Mouse (Mus musculus) heart, adult 2 months (tissue): ENCODE data around the gene Anks3. TPM values are rescaled to one million over a fixed set of nuclear protein-coding genes. Genes with fewer than 3 reads are reported as not detected.

Source experiments
- DNase-seq, 2 experiments: peaks; one replicate each; pipeline ENCODE4 v3.0.0; 2021
- H3K27ac ChIP-seq: fragments of 200-600 bp; 2 replicates; pipeline ENCODE4 v1.8.1; 2022
- H3K27me3 ChIP-seq: fragments of 200-500 bp; 2 replicates; pipeline ENCODE4 v1.6.1; 2012; ENCODE audit warnings: mild to moderate bottlenecking, low read length, inconsistent platforms, mixed read lengths; ENCODE audit not compliant: control insufficient read depth, insufficient read depth
- H3K36me3 ChIP-seq: fragments of 200-500 bp; 2 replicates; pipeline ENCODE4 v1.6.1; 2012; ENCODE audit warnings: low read length, inconsistent platforms; ENCODE audit not compliant: control insufficient read depth, insufficient read depth
- H3K4me1 ChIP-seq: fragments of 200-500 bp; 2 replicates; pipeline ENCODE4 v1.6.1; 2011; ENCODE audit warnings: low read length; ENCODE audit not compliant: control insufficient read depth, insufficient read depth
- H3K4me3 ChIP-seq: fragments of 200-600 bp; 2 replicates; pipeline ENCODE4 v1.8.1; 2022
- H3K79me2 ChIP-seq: fragments of 200-500 bp; replicated peaks from 2 replicates; pipeline ENCODE4 v1.6.1; 2012; ENCODE audit warnings: mild to moderate bottlenecking, inconsistent platforms, low read length, moderate library complexity, mixed read lengths; ENCODE audit not compliant: control insufficient read depth, insufficient read depth
- H3K9ac ChIP-seq: fragments of 200-500 bp; 2 replicates; pipeline ENCODE4 v1.6.1; 2012; ENCODE audit warnings: low read depth, mild to moderate bottlenecking, control low read depth, inconsistent platforms, low read length, mixed read lengths
- CTCF ChIP-seq: fragments of 200-600 bp; IDR thresholded peaks from 2 replicates; pipeline ENCODE4 v1.8.1; 2022; ENCODE audit warnings: antibody characterized with exemption, mild to moderate bottlenecking, moderate library complexity
- EP300 ChIP-seq: fragments of 200-500 bp; IDR thresholded peaks from 2 replicates; pipeline ENCODE4 v1.6.1; 2011; ENCODE audit warnings: low read depth, low read length, control low read depth; ENCODE audit not compliant: insufficient read depth
- POLR2A ChIP-seq: fragments of 200-500 bp; IDR thresholded peaks from 2 replicates; pipeline ENCODE4 v1.6.1; 2011; ENCODE audit warnings: mild to moderate bottlenecking, low read depth, low read length, control low read depth; ENCODE audit not compliant: insufficient read depth
- WGBS: fragments of 180-500 bp; shearing (Covaris S2); methylation state at CpG from one replicate; pipeline ENCODE4 v1.1.7; 2018; 5-methylcytosine and 5-hydroxymethylcytosine counted together
- intact Hi-C: fragments of 180-260 bp; cut with DNase I; formaldehyde crosslinking; loops from one replicate; pipeline ENCODE4 v1.15.1; 2025
- polyA plus RNA-seq: library from polyadenylated mRNA; depleted of rRNA; stranded (reverse); fragments of >200 nt; gene quantifications from 2 replicates; pipeline ENCODE4 v1.2.3, GENCODE M21; 2012
- total RNA-seq, 2 experiments: library from RNA; stranded (reverse); gene quantifications; 2 replicates each; pipeline ENCODE4 v1.2.3; 2021

Gene Anks3
- total and polyA plus RNA-seq, 3 experiments = 11.4 to 21.3 (median 12.7) TPM

GRCm38 (mm10) chr16:4974521-4974920 is 10.5 kb upstream of the Anks3 start:
- H3K27ac ChIP-seq = no peak overlapping the region
- no peak overlapping the region for H3K4me3 ChIP-seq
- H3K36me3 ChIP-seq = no peaks in the 10 kb centered on the region
- H3K9ac ChIP-seq = no peak overlapping the region
- H3K79me2 ChIP-seq = no peaks in the 10 kb centered on the region
- no peak for DNase-seq
- 90% methylated on average over 5 of the region's 5 CpGs for WGBS
- H3K27me3 ChIP-seq = no peaks in the 10 kb centered on the region
- TF ChIP-seq CTCF (no peak), EP300 (no peak), POLR2A (no peak)
- intact Hi-C loops = no loop called here
- no peaks in the 10 kb centered on the region for H3K4me1 ChIP-seq

DNA sequence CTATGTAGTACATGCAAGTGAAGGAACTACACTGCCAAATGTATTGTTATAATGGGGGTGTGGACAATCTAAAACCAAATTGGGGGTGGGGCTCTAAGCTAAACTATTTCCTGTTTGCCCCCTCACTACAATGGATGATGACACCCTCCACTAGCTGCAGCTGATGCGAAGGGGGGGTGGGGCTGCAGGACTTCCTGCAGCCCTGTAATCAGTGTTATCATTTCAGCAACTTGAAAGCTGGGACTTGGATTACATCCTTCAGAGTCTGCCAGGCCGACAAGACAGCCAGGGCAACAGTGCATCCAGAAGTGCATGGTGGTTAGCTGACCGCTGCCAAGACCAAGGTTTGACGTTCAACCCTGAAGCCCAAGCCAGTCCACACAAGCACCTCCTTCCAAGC is 7.6 kb upstream of the Anks3 start:
- Histone ChIP-seq H3K9ac (no peak overlapping the region), H3K27ac (peak overlapping the region; percentile 55), H3K36me3 (no peaks in the 10 kb centered on the region), H3K4me3 (no peak overlapping the region), H3K79me2 (no peaks in the 10 kb centered on the region), H3K27me3 (no peaks in the 10 kb centered on the region), H3K4me1 (no peaks in the 10 kb centered on the region)
- TF ChIP-seq CTCF (no peak), POLR2A (no peak), EP300 (0 out of 2 replicates have a peak, but pooled peaks have one; percentile 44)
- WGBS = 33% methylated on average over 4 of the region's 4 CpGs
- DNase-seq = peak in 1 of 2 experiments; percentile 25
- intact Hi-C loops = no loop called here

GRCm38 (mm10) chr16:4969055-4969843 is 5.2 kb upstream of the Anks3 start:
- H3K27ac ChIP-seq = no peak overlapping the region
- no peak overlapping the region for H3K9ac ChIP-seq
- H3K79me2 ChIP-seq = no peaks in the 10 kb centered on the region
- H3K27me3 ChIP-seq = no peaks in the 10 kb centered on the region
- 72% methylated on average over 5 of the region's 5 CpGs for WGBS
- no peak overlapping the region for H3K4me3 ChIP-seq
- TF ChIP-seq CTCF (no peak), EP300 (no peak), POLR2A (no peak)
- DNase-seq = no peak
- intact Hi-C loops = loop anchor here (5.0 kb wide), 1 partner anchor 43 kb away; the partner anchor contains the start of gene Rogdi
- H3K4me1 ChIP-seq = peaks cover 4% of the 10 kb centered on the region
- no peaks in the 10 kb centered on the region for H3K36me3 ChIP-seq

GRCm38 (mm10) chr16:4968426-4968825 is 4.4 kb upstream of the Anks3 start:
- peaks cover 5% of the 10 kb centered on the region for H3K4me1 ChIP-seq
- no peak overlapping the region for H3K4me3 ChIP-seq
- no peak for TF ChIP-seq POLR2A
- no peak for TF ChIP-seq EP300
- TF ChIP-seq CTCF = no peak
- no peak overlapping the region for H3K27ac ChIP-seq
- WGBS = 81% methylated on average over 3 of the region's 3 CpGs
- intact Hi-C loops = loop anchor here (5.0 kb wide), 1 partner anchor 44 kb away; the partner anchor contains the start of gene Rogdi
- DNase-seq = no peak
- no peaks in the 10 kb centered on the region for H3K79me2 ChIP-seq
- H3K27me3 ChIP-seq = no peaks in the 10 kb centered on the region
- no peaks in the 10 kb centered on the region for H3K36me3 ChIP-seq
- no peak overlapping the region for H3K9ac ChIP-seq

DNA sequence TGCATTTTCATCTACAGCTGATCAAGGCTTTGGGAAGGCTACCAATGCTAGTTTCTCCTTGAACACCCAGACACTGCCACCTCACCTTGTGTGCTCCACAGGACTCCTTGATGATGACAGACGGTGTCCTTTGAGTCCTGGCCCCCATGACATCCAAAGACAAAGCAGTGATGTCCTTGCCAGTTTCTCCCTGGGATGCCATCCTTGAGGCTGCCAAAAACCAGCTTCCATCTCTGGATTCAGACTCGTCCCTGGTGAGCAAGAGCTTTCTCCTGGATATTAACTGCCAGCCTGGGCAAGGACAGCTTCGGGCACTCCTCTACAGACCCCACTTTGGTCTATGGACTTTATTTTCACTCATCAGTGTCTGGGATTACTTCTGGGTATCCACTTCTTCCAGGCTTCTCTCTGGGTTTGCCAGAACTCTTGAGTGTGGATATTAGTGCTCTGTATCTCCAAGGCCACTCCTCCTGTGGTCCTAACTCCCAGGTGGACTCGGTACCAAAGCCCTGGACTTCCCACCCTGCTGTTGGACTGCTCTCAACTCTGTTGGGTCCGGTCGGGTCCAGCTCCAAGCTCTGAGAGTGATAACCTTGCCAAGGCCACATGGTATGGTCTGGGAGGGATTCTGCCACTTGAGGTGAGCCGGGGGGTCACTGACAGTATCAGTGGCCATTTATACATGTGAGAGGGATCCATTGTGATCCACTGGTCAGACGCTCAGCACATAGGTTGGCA is 1.6 kb upstream of the Anks3 start:
- no peak overlapping the region for H3K27ac ChIP-seq
- H3K9ac ChIP-seq = no peak overlapping the region
- peaks cover 2% of the 10 kb centered on the region; the same call in 1 of the 2 replicates for H3K79me2 ChIP-seq
- no peak for TF ChIP-seq EP300
- no peak for TF ChIP-seq POLR2A
- TF ChIP-seq CTCF = no peak
- DNase-seq = no peak
- peaks cover 8% of the 10 kb centered on the region for H3K4me1 ChIP-seq
- H3K36me3 ChIP-seq = no peaks in the 10 kb centered on the region
- H3K27me3 ChIP-seq = no peaks in the 10 kb centered on the region
- H3K4me3 ChIP-seq = no peak overlapping the region
- intact Hi-C loops = loop anchor here (5.0 kb wide), 1 partner anchor 47 kb away; the partner anchor contains the start of gene Rogdi
- WGBS = 86% methylated on average over 8 of the region's 8 CpGs
